Mouse (Mus musculus): Measurements from ENCODE around the gene Yars2.
"Not testable (repeated sequence)": the region's sequence is repeated elsewhere in the genome, so short reads cannot be mapped to it uniquely, and the experiment has no call there.

The Yars2 gene

GRCm38 (mm10) chr16:16302369-16303137, at the start of gene Yars2:
Gene Yars2, plus strand, starts transcription at chr16:16302965.
- peak; percentile 78 to 82 for DNase-seq (ENCODE audit: low spot score in 2 of 2)

GRCm38 (mm10) chr16:16253326-16254074, 49.3 kb upstream of the Yars2 start:
- DNase-seq (ENCODE audit: low spot score in 2 of 2) = no peak

GRCm38 (mm10) chr16:16255217-16255616, 47.5 kb upstream of the Yars2 start:
- no peak for DNase-seq (ENCODE audit: low spot score in 2 of 2)

GRCm38 (mm10) chr16:16255874-16256273, 46.9 kb upstream of the Yars2 start:
- no peak for DNase-seq (ENCODE audit: low spot score in 2 of 2)

GRCm38 (mm10) chr16:16256672-16257071, 46.1 kb upstream of the Yars2 start:
- no peak for DNase-seq (ENCODE audit: low spot score in 2 of 2)

GRCm38 (mm10) chr16:16260882-16261281, 41.9 kb upstream of the Yars2 start:
- DNase-seq (ENCODE audit: low spot score in 2 of 2) = no peak

- DNase-seq (ENCODE audit: low spot score in 2 of 2) = no peak
These were observed 41.3 kb upstream of the Yars2 start for GRCm38 (mm10) chr16:16261481-16261880.

- DNase-seq (ENCODE audit: low spot score in 2 of 2) = no peak
These were observed 40.3 kb upstream of the Yars2 start for GRCm38 (mm10) chr16:16262436-16262835.

- DNase-seq (ENCODE audit: low spot score in 2 of 2) = no peak
These were observed 29.8 kb upstream of the Yars2 start for GRCm38 (mm10) chr16:16272978-16273377.

GRCm38 (mm10) chr16:16273752-16274151, 29.0 kb upstream of the Yars2 start:
- no peak for DNase-seq (ENCODE audit: low spot score in 2 of 2)

- peak; percentile 7 to 20 for DNase-seq (ENCODE audit: low spot score in 2 of 2)
These were observed 518 bp downstream of the Yars2 start for GRCm38 (mm10) chr16:16303138-16303827.

- no peak for DNase-seq (ENCODE audit: low spot score in 2 of 2)
These were observed 1.1 kb downstream of the Yars2 start for GRCm38 (mm10) chr16:16303888-16304287.

GRCm38 (mm10) chr16:16311319-16311718, 8.6 kb downstream of the Yars2 start:
- DNase-seq (ENCODE audit: low spot score in 2 of 2) = no peak

GRCm38 (mm10) chr16:16325775-16326336, 23.1 kb downstream of the Yars2 start:
- no peak for DNase-seq (ENCODE audit: low spot score in 2 of 2)

GRCm38 (mm10) chr16:16346420-16346819, 43.7 kb downstream of the Yars2 start:
- no peak for DNase-seq (ENCODE audit: low spot score in 2 of 2)

- no peak for DNase-seq (ENCODE audit: low spot score in 2 of 2)
These were observed 55.1 kb downstream of the Yars2 start for GRCm38 (mm10) chr16:16357908-16358307.

GRCm38 (mm10) chr16:16358481-16359100, 55.8 kb downstream of the Yars2 start, which contains the start of gene Dnm1l:
Gene Dnm1l, minus strand, starts transcription at chr16:16358959.
- DNase-seq (ENCODE audit: low spot score in 2 of 2) = peak; percentile 83 to 90

GRCm38 (mm10) chr16:16359101-16359482, 56.3 kb downstream of the Yars2 start:
- DNase-seq (ENCODE audit: low spot score in 2 of 2) = not testable (repeated sequence)

All from spleen, postnatal 14 days (tissue).